Mouse (Mus musculus) heart, adult 2 months (tissue): ENCODE results near the gene Cabin1. TPM values are rescaled to one million over a fixed set of nuclear protein-coding genes. Genes with fewer than 3 reads are reported as not detected.

Experiments used
- DNase-seq, 2 experiments: peaks; one replicate each; pipeline ENCODE4 v3.0.0; 2021
- H3K27ac ChIP-seq: fragments of 200-600 bp; 2 replicates; pipeline ENCODE4 v1.8.1; 2022
- H3K27me3 ChIP-seq: fragments of 200-500 bp; 2 replicates; pipeline ENCODE4 v1.6.1; 2012; ENCODE audit warnings: mild to moderate bottlenecking, low read length, inconsistent platforms, mixed read lengths; ENCODE audit not compliant: control insufficient read depth, insufficient read depth
- H3K36me3 ChIP-seq: fragments of 200-500 bp; 2 replicates; pipeline ENCODE4 v1.6.1; 2012; ENCODE audit warnings: low read length, inconsistent platforms; ENCODE audit not compliant: control insufficient read depth, insufficient read depth
- H3K4me1 ChIP-seq: fragments of 200-500 bp; 2 replicates; pipeline ENCODE4 v1.6.1; 2011; ENCODE audit warnings: low read length; ENCODE audit not compliant: control insufficient read depth, insufficient read depth
- H3K4me3 ChIP-seq: fragments of 200-600 bp; 2 replicates; pipeline ENCODE4 v1.8.1; 2022
- H3K79me2 ChIP-seq: fragments of 200-500 bp; replicated peaks from 2 replicates; pipeline ENCODE4 v1.6.1; 2012; ENCODE audit warnings: mild to moderate bottlenecking, inconsistent platforms, low read length, moderate library complexity, mixed read lengths; ENCODE audit not compliant: control insufficient read depth, insufficient read depth
- H3K9ac ChIP-seq: fragments of 200-500 bp; 2 replicates; pipeline ENCODE4 v1.6.1; 2012; ENCODE audit warnings: low read depth, mild to moderate bottlenecking, control low read depth, inconsistent platforms, low read length, mixed read lengths
- CTCF ChIP-seq: fragments of 200-600 bp; IDR thresholded peaks from 2 replicates; pipeline ENCODE4 v1.8.1; 2022; ENCODE audit warnings: antibody characterized with exemption, mild to moderate bottlenecking, moderate library complexity
- EP300 ChIP-seq: fragments of 200-500 bp; IDR thresholded peaks from 2 replicates; pipeline ENCODE4 v1.6.1; 2011; ENCODE audit warnings: low read depth, low read length, control low read depth; ENCODE audit not compliant: insufficient read depth
- POLR2A ChIP-seq: fragments of 200-500 bp; IDR thresholded peaks from 2 replicates; pipeline ENCODE4 v1.6.1; 2011; ENCODE audit warnings: mild to moderate bottlenecking, low read depth, low read length, control low read depth; ENCODE audit not compliant: insufficient read depth
- WGBS: fragments of 180-500 bp; shearing (Covaris S2); methylation state at CpG from one replicate; pipeline ENCODE4 v1.1.7; 2018; 5-methylcytosine and 5-hydroxymethylcytosine counted together
- intact Hi-C: fragments of 180-260 bp; cut with DNase I; formaldehyde crosslinking; loops from one replicate; pipeline ENCODE4 v1.15.1; 2025
- polyA plus RNA-seq: library from polyadenylated mRNA; depleted of rRNA; stranded (reverse); fragments of >200 nt; gene quantifications from 2 replicates; pipeline ENCODE4 v1.2.3, GENCODE M21; 2012; rRNA removed
- total RNA-seq, 2 experiments: library from RNA; stranded (reverse); gene quantifications; 2 replicates each; pipeline ENCODE4 v1.2.3; 2021

Cabin1 gene
- total and polyA plus RNA-seq, 3 experiments: 13.6 to 19.9 (median 17.9) TPM

- intact Hi-C loops: no loop called here
- no peak overlapping the region for H3K9ac ChIP-seq
- TF ChIP-seq CTCF: no peak
- TF ChIP-seq EP300: no peak
- TF ChIP-seq POLR2A: no peak
Observed at GRCm38 (mm10) chr10:75610486-75610885, 153.7 kb downstream of the Cabin1 start.

GRCm38 (mm10) chr10:75608975-75609374, 155.2 kb downstream of the Cabin1 start:
- no peaks in the 10 kb centered on the region for H3K36me3 ChIP-seq
- 86% methylated on average over 11 of the region's 11 CpGs for WGBS
- H3K79me2 ChIP-seq: no peaks in the 10 kb centered on the region
- H3K27me3 ChIP-seq: no peaks in the 10 kb centered on the region
- no peak overlapping the region for H3K4me3 ChIP-seq
- H3K9ac ChIP-seq: no peak overlapping the region
- no peak overlapping the region for H3K27ac ChIP-seq
- no peak for TF ChIP-seq EP300
- no peak for TF ChIP-seq POLR2A
- TF ChIP-seq CTCF: no peak
- intact Hi-C loops: no loop called here
- peaks cover 2% of the 10 kb centered on the region; the same call in 1 of the 2 replicates for H3K4me1 ChIP-seq
- DNase-seq: no peak

More at GRCm38 (mm10) chr10:75610486-75610885, 153.7 kb downstream of the Cabin1 start:
- H3K4me3 ChIP-seq: no peak overlapping the region
- peaks cover 2% of the 10 kb centered on the region; the same call in 1 of the 2 replicates for H3K4me1 ChIP-seq
- no peaks in the 10 kb centered on the region for H3K27me3 ChIP-seq
- no peak for DNase-seq
- H3K79me2 ChIP-seq: no peaks in the 10 kb centered on the region
- H3K27ac ChIP-seq: no peak overlapping the region
- no peaks in the 10 kb centered on the region for H3K36me3 ChIP-seq
- 61% methylated on average over 7 of the region's 7 CpGs for WGBS

- intact Hi-C loops: no loop called here
- DNase-seq: no peak
- H3K4me1 ChIP-seq: peaks cover 2% of the 10 kb centered on the region; the same call in 1 of the 2 replicates
- H3K79me2 ChIP-seq: no peaks in the 10 kb centered on the region
- H3K9ac ChIP-seq: no peak overlapping the region
- H3K27ac ChIP-seq: no peak overlapping the region
- no peaks in the 10 kb centered on the region for H3K36me3 ChIP-seq
- 94% methylated on average over 4 of the region's 4 CpGs for WGBS
- no peaks in the 10 kb centered on the region for H3K27me3 ChIP-seq
- no peak for TF ChIP-seq CTCF
- no peak for TF ChIP-seq POLR2A
- no peak for TF ChIP-seq EP300
- H3K4me3 ChIP-seq: no peak overlapping the region
Observed at GRCm38 (mm10) chr10:75607253-75607652, 156.9 kb downstream of the Cabin1 start.

GRCm38 (mm10) chr10:75605162-75605846, 158.8 kb downstream of the Cabin1 start:
- Histone ChIP-seq H3K4me1 (peaks cover under 1% of the 10 kb centered on the region; the same call in 1 of the 2 replicates), H3K79me2 (no peaks in the 10 kb centered on the region), H3K9ac (no peak overlapping the region), H3K36me3 (no peaks in the 10 kb centered on the region), H3K4me3 (no peak overlapping the region), H3K27ac (no peak overlapping the region), H3K27me3 (no peaks in the 10 kb centered on the region)
- TF ChIP-seq POLR2A (no peak), EP300 (no peak), CTCF (peak; percentile 53)
- no peak for DNase-seq
- intact Hi-C loops: no loop called here
- 38% methylated on average over 11 of the region's 11 CpGs for WGBS

- WGBS: 59% methylated on average over 7 of the region's 7 CpGs
- peak in 1 of 2 experiments; percentile 19 for DNase-seq
- no peaks in the 10 kb centered on the region for H3K79me2 ChIP-seq
- H3K4me1 ChIP-seq: peaks cover 5% of the 10 kb centered on the region
- no peak overlapping the region for H3K9ac ChIP-seq
- no peaks in the 10 kb centered on the region for H3K36me3 ChIP-seq
- no peaks in the 10 kb centered on the region for H3K27me3 ChIP-seq
- no peak overlapping the region for H3K4me3 ChIP-seq
- intact Hi-C loops: no loop called here
- no peak overlapping the region for H3K27ac ChIP-seq
- TF ChIP-seq EP300 (no peak), POLR2A (no peak), CTCF (no peak)
Observed at GRCm38 (mm10) chr10:75600189-75600730, 163.9 kb downstream of the Cabin1 start.

Other genes with a start within 250 kb of the Cabin1 start
- 10 to 100 TPM; 61.1 to 65.8 TPM for gene Snrpd3, start 246.8 kb downstream of the Cabin1 start, total RNA-seq
- 20.8 and 24.8 TPM in 2 replicates for gene Snrpd3, start 246.8 kb downstream of the Cabin1 start, polyA plus RNA-seq
- 10 to 100 TPM; 33.2 to 37.7 TPM for gene Gucd1, start 246.4 kb downstream of the Cabin1 start, total RNA-seq
- 44.7 and 50.3 TPM in 2 replicates for gene Gucd1, start 246.4 kb downstream of the Cabin1 start, polyA plus RNA-seq
- under 1 TPM; 0.66 to 0.84 TPM for gene Lrrc75b, start 204.0 kb downstream of the Cabin1 start, total RNA-seq
- gene Lrrc75b, start 204.0 kb downstream of the Cabin1 start, polyA plus RNA-seq: 1.00 and 1.3 TPM in 2 replicates
- under 1 TPM in 1 of 2 experiments, not detected in 1; 0.31 TPM for gene Ggt1, start 202.7 kb downstream of the Cabin1 start, total RNA-seq
- 0.35 TPM in 1 of 2 replicates, not detected in the other for gene Ggt1, start 202.7 kb downstream of the Cabin1 start, polyA plus RNA-seq
- 1 to 10 TPM; 3.8 to 7.9 TPM for gene Ggt5, start 175.0 kb downstream of the Cabin1 start, total RNA-seq
- 41.9 TPM in 2 replicates for gene Ggt5, start 175.0 kb downstream of the Cabin1 start, polyA plus RNA-seq
- gene Susd2, start 120.3 kb downstream of the Cabin1 start, total RNA-seq: 1 to 10 TPM; 1.3 to 1.8 TPM
- 4.3 TPM in 2 replicates for gene Susd2, start 120.3 kb downstream of the Cabin1 start, polyA plus RNA-seq
- gene Ddt, start 9.1 kb upstream of the Cabin1 start, total RNA-seq: 100 to 1,000 TPM in 1 of 2 experiments, 10 to 100 TPM in 1; 89.2 to 110 TPM
- gene Ddt, start 9.1 kb upstream of the Cabin1 start, polyA plus RNA-seq: 90.1 and 116 TPM in 2 replicates
- gene Gm20441, start 16.6 kb upstream of the Cabin1 start, total RNA-seq: not detected
- gene Gm20441, start 16.6 kb upstream of the Cabin1 start, polyA plus RNA-seq: not detected in 2 replicates
- 1 to 10 TPM; 2.9 to 5.7 TPM for gene Gstt3, start 17.1 kb upstream of the Cabin1 start, total RNA-seq
- gene Gstt3, start 17.1 kb upstream of the Cabin1 start, polyA plus RNA-seq: 7.1 and 9.0 TPM in 2 replicates
- 10 to 100 TPM; 15.8 to 16.8 TPM for gene Gstt1, start 34.2 kb upstream of the Cabin1 start, total RNA-seq
- gene Gstt1, start 34.2 kb upstream of the Cabin1 start, polyA plus RNA-seq: 52.1 and 58.5 TPM in 2 replicates
- gene Gstt4, start 58.2 kb upstream of the Cabin1 start, total RNA-seq: not detected
- gene Gstt4, start 58.2 kb upstream of the Cabin1 start, polyA plus RNA-seq: 0.29 and 0.44 TPM in 2 replicates
- 10 to 100 TPM in 1 of 2 experiments, 1 to 10 TPM in 1; 8.0 to 12.8 TPM for gene Gstt2, start 73.1 kb upstream of the Cabin1 start, total RNA-seq
- gene Gstt2, start 73.1 kb upstream of the Cabin1 start, polyA plus RNA-seq: 53.4 and 69.1 TPM in 2 replicates
- gene Mif, start 95.9 kb upstream of the Cabin1 start, total RNA-seq: 100 to 1,000 TPM; 200 to 220 TPM
- 375 and 556 TPM in 2 replicates for gene Mif, start 95.9 kb upstream of the Cabin1 start, polyA plus RNA-seq
- under 1 TPM; 0.50 to 0.65 TPM for gene Derl3, start 129.1 kb upstream of the Cabin1 start, total RNA-seq
- 1.0 and 1.3 TPM in 2 replicates for gene Derl3, start 129.1 kb upstream of the Cabin1 start, polyA plus RNA-seq
- gene Smarcb1, start 157.3 kb upstream of the Cabin1 start, total RNA-seq: 10 to 100 TPM; 21.1 to 23.3 TPM
- 19.6 and 20.0 TPM in 2 replicates for gene Smarcb1, start 157.3 kb upstream of the Cabin1 start, polyA plus RNA-seq
- 1,000 to 10,000 TPM; 1,811 to 2,042 TPM for gene Chchd10, start 168.8 kb upstream of the Cabin1 start, total RNA-seq
- 1,155 and 2,061 TPM in 2 replicates for gene Chchd10, start 168.8 kb upstream of the Cabin1 start, polyA plus RNA-seq
- 1 to 10 TPM; 4.7 to 5.4 TPM for gene Mmp11, start 172.2 kb upstream of the Cabin1 start, total RNA-seq
- gene Mmp11, start 172.2 kb upstream of the Cabin1 start, polyA plus RNA-seq: 15.6 and 15.7 TPM in 2 replicates
- gene Gm867, start 176.3 kb upstream of the Cabin1 start, total RNA-seq: not detected
- gene Gm867, start 176.3 kb upstream of the Cabin1 start, polyA plus RNA-seq: 0.76 TPM in 1 of 2 replicates, not detected in the other
- gene Vpreb3, start 178.7 kb upstream of the Cabin1 start, total RNA-seq: not detected
- 1.1 and 5.9 TPM in 2 replicates for gene Vpreb3, start 178.7 kb upstream of the Cabin1 start, polyA plus RNA-seq
- not detected for gene Gm5134, start 190.2 kb upstream of the Cabin1 start, total RNA-seq
- gene Gm5134, start 190.2 kb upstream of the Cabin1 start, polyA plus RNA-seq: not detected in 2 replicates